In the genomic region with DNA sequence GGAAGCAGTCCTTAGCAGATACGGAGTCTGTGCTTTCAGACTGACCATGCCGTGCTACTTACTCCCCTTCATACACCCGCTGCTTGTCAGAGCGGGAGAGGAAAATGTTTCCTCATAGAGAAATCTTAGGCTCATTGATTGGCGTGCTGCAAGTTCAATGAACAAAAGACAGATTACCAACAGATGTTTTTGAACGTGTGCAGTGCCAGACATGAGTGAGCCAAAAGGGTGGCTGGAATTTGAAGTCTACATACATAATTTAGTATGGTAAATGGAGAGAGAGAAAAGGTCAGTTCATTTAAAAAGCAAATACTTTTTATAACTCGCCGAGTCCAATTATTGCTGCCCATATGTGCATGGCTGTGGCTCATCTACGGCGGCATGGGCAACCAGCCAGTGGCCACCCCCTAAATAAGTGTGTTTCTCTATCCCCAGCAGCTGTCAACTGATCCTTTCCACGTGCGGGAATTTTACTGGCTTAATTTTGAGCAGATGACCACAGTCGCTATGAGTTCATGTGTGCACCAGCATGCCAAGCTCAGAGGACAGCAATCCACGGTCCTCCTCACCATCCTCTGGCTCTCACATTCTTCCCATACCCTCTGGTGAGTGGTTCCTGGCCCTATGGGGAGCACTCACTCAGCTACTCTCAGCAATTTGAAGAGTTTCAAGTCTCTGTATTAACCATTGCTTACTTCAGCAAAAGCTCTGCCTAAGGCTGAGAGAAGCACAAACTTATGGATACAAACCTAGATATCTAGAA, we compare ENCODE assay signal across 11 mouse cellular contexts.
DNase-seq lines count a peak whose midpoint lies in the region; ATAC-seq and TF ChIP-seq lines count a peak whose summit lies in the region.
"Had no signal": no experiment of that assay in that cellular context is flagged by ENCODE, and none has a peak within 500 bp of the region (broad histone marks: within the 10 kb centered on the region; RNA-seq: fewer than 3 reads in every experiment).

No protein-coding gene starts in this region.

- no peaks in the 10 kb centered on the region for H3K36me3 ChIP-seq in embryonic facial prominence, embryonic 13.5 days
- H3K36me3 ChIP-seq in heart, adult 2 months (ENCODE audit: control insufficient read depth, insufficient read depth, low read length), result no peaks in the 10 kb centered on the region
- H3K36me3 ChIP-seq: liver, embryonic 15.5 days had no signal

- intact Hi-C loops in heart, adult 2 months (cut with DNase I), result no loop called here

- peaks cover 11% of the 10 kb centered on the region for H3K4me1 ChIP-seq in embryonic facial prominence, embryonic 13.5 days
- no peaks in the 10 kb centered on the region for H3K4me1 ChIP-seq in heart, adult 2 months (ENCODE audit: control insufficient read depth, insufficient read depth, low read length)
- H3K4me1 ChIP-seq: liver, embryonic 15.5 days had no signal

- TF ChIP-seq CTCF in heart, adult 2 months (IDR thresholded peaks at IDR 0.05), result no peak

- H3K9ac ChIP-seq in embryonic facial prominence, embryonic 13.5 days, result no peak overlapping the region
- H3K9ac ChIP-seq in heart, adult 2 months (ENCODE audit: low read depth, low read length), result no peak overlapping the region
- H3K9ac ChIP-seq: liver, embryonic 15.5 days had no signal

- 21% methylated on average over 14 of the region's 14 CpGs for WGBS in embryonic facial prominence, embryonic 13.5 days
- WGBS in heart, adult 2 months, result 64% methylated on average over 14 of the region's 14 CpGs

- no peaks in the 10 kb centered on the region for H3K9me3 ChIP-seq in embryonic facial prominence, embryonic 13.5 days
- H3K9me3 ChIP-seq: liver, embryonic 15.5 days had no signal

- DNase-seq in embryo, embryonic 11 days, result peak; percentile 42
- no peak for DNase-seq in embryo, embryonic 10 days (ENCODE audit: low spot score)
- peak; percentile 49 for DNase-seq in layer of hippocampus, adult 9-11 months
- peak; percentile 33 to 79 for DNase-seq in lung, postnatal 4 days
- DNase-seq in urinary bladder, adult 2 months (ENCODE audit: low spot score), result no peak
- no peak for DNase-seq in left cerebral cortex, adult 11 months (ENCODE audit: low spot score)
- no peak for DNase-seq in heart, adult 2 months
- DNase-seq: cerebellum, adult 11-12 months; kidney, postnatal 14 days had no signal

- peak overlapping the region; percentile 33 for H3K4me2 ChIP-seq in embryonic facial prominence, embryonic 13.5 days
- H3K4me2 ChIP-seq: liver, embryonic 15.5 days had no signal

- H3K27ac ChIP-seq in embryonic facial prominence, embryonic 13.5 days, result no peak overlapping the region
- no peak overlapping the region for H3K27ac ChIP-seq in heart, adult 2 months
- H3K27ac ChIP-seq: liver, embryonic 15.5 days had no signal

- ATAC-seq in embryonic facial prominence, embryonic 13.5 days (ENCODE audit: insufficient number of reproducible peaks, insufficient read depth, low FRiP score, low TSS enrichment, low read depth), result peak; percentile 69; the same call in 1 of the 2 replicates

- H3K4me3 ChIP-seq in embryonic facial prominence, embryonic 13.5 days, result no peak overlapping the region
- H3K4me3 ChIP-seq in heart, adult 2 months, result no peak overlapping the region
- H3K4me3 ChIP-seq: liver, embryonic 15.5 days had no signal

- TF ChIP-seq EP300 in heart, adult 2 months (IDR thresholded peaks at IDR 0.05; ENCODE audit: insufficient read depth, low read depth, low read length), result no peak

- no peaks in the 10 kb centered on the region for H3K79me2 ChIP-seq in heart, adult 2 months (replicated peaks; ENCODE audit: control insufficient read depth, insufficient read depth, low read length)

- H3K27me3 ChIP-seq in embryonic facial prominence, embryonic 13.5 days, result no peaks in the 10 kb centered on the region
- H3K27me3 ChIP-seq in heart, adult 2 months (ENCODE audit: control insufficient read depth, insufficient read depth, low read length), result no peaks in the 10 kb centered on the region
- H3K27me3 ChIP-seq: liver, embryonic 15.5 days had no signal

- TF ChIP-seq POLR2A in heart, adult 2 months (IDR thresholded peaks at IDR 0.05; ENCODE audit: insufficient read depth, low read depth, low read length), result no peak

Comparison
In these comparisons a context has a peak if more than half of its experiments do, and no peak if none do; other contexts are left out.
1. DNase-seq: peak in embryo, embryonic 11 days (single experiment), layer of hippocampus, adult 9-11 months (single experiment) and lung, postnatal 4 days (2 of 2); none in embryo, embryonic 10 days (single experiment), urinary bladder, adult 2 months (single experiment), left cerebral cortex, adult 11 months (single experiment) and heart, adult 2 months (0 of 2).